Mouse (Mus musculus) telencephalon, adult 2 months (tissue): ENCODE data around the gene Magea5.
"Not testable (repeated sequence)": the region's sequence is repeated elsewhere in the genome, so short reads cannot be mapped to it uniquely, and the experiment has no call there.

Source experiments
- DNase-seq: peaks from one replicate; pipeline ENCODE4 v3.0.0-alpha.2; 2011; ENCODE audit warnings: low read depth, low spot score

Gene Magea5

GRCm38 (mm10) chrX:155063045-155063444 lies at the start of gene Magea5:
Magea5 (minus strand) TSS chrX:155063145.
- not testable (repeated sequence) for DNase-seq

- DNase-seq, result peak; percentile 0
These were observed 35.1 kb upstream of the Magea5 start for GRCm38 (mm10) chrX:155098024-155098423.

- DNase-seq, result not testable (repeated sequence)
These were observed 30.6 kb upstream of the Magea5 start, which contains the start of gene Magea2 for GRCm38 (mm10) chrX:155093566-155093965. Magea2 (minus strand) TSS chrX:155093666.

GRCm38 (mm10) chrX:155089693-155090092 lies 26.7 kb upstream of the Magea5 start, which contains the start of gene Magea1:
Magea1 (minus strand) TSS chrX:155089793.
- DNase-seq, result not testable (repeated sequence)
